7 mouse cellular contexts compared by ENCODE assay signal in the genomic region with DNA sequence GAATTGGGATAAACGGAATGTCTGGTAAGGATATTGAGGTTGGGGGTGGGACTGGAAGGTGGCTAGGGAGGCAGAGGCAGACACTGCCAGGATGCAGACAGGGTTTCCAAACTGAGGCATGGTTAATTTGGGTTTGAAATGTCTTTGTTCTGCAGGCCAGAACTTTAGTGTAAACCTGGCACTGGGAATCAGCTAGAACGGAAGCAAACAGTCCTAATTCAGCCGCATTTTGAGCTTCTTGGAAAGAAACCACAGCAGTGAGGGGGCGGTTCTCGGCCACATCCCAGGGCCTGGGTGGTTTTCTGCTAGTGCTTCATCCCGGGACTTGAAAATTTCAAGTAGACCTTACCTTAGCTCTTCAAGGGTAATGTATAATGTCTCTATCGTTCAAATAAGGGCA.
DNase-seq lines count a peak whose midpoint lies in the region; ATAC-seq and TF ChIP-seq lines count a peak whose summit lies in the region.

No protein-coding gene starts in this region.

- TF ChIP-seq POLR2A in lung, adult 2 months (IDR thresholded peaks at IDR 0.05; ENCODE audit: borderline replicate concordance, extremely low read depth, low read depth, low read length) = no peak
- TF ChIP-seq POLR2A in small intestine, adult 2 months (IDR thresholded peaks at IDR 0.05; ENCODE audit: low read depth, low read length) = no peak

- WGBS in lung, embryonic 14.5 days = 58% methylated on average over 7 of the region's 7 CpGs
- WGBS in lung, adult 2 months = 61% methylated on average over 7 of the region's 7 CpGs
- 72% methylated on average over 7 of the region's 7 CpGs for WGBS in small intestine, adult 2 months
- WGBS in hindbrain, embryonic 12.5 days = 83% methylated on average over 7 of the region's 7 CpGs

- H3K4me3 ChIP-seq in lung, embryonic 14.5 days (ENCODE audit: low read depth, low read length) = no peak overlapping the region
- no peak overlapping the region for H3K4me3 ChIP-seq in lung, adult 2 months (replicated peaks; ENCODE audit: extremely low read depth, low read depth, low read length)
- H3K4me3 ChIP-seq in small intestine, adult 2 months (ENCODE audit: low read depth, low read length) = no peak overlapping the region
- H3K4me3 ChIP-seq in hindbrain, embryonic 12.5 days = no peak overlapping the region

- intact Hi-C loops in gastrocnemius, postnatal 14 days (cut with DNase I; ENCODE audit: low total_unique reads) = loop anchor here (5.0 kb wide), 1 partner anchor 33 kb away; no protein-coding TSS in a partner anchor

- no peaks in the 10 kb centered on the region for H3K9me3 ChIP-seq in lung, embryonic 14.5 days (ENCODE audit: low read depth, low read length)
- no peaks in the 10 kb centered on the region for H3K9me3 ChIP-seq in hindbrain, embryonic 12.5 days (replicated peaks)

- H3K4me2 ChIP-seq in lung, embryonic 14.5 days = no peak overlapping the region
- H3K4me2 ChIP-seq in hindbrain, embryonic 12.5 days (replicated peaks) = no peak overlapping the region

- no peak for ATAC-seq in lung, embryonic 14.5 days (ENCODE audit: insufficient read depth)
- ATAC-seq in hindbrain, embryonic 12.5 days (ENCODE audit: low FRiP score) = no peak

- no peak overlapping the region for H3K9ac ChIP-seq in lung, embryonic 14.5 days
- H3K9ac ChIP-seq in hindbrain, embryonic 12.5 days = no peak overlapping the region

- no peaks in the 10 kb centered on the region for H3K27me3 ChIP-seq in lung, embryonic 14.5 days (ENCODE audit: insufficient read depth, low read length)
- no peaks in the 10 kb centered on the region for H3K27me3 ChIP-seq in small intestine, adult 2 months (ENCODE audit: control insufficient read depth, insufficient read depth, low read length)
- H3K27me3 ChIP-seq in hindbrain, embryonic 12.5 days = no peaks in the 10 kb centered on the region

- DNase-seq in lung, embryonic 14.5 days = peak; percentile 56
- DNase-seq in lung, adult 2 months = no peak
- peak; percentile 51 for DNase-seq in gastrocnemius, postnatal 14 days
- DNase-seq in left cerebral cortex, adult 18-20 months (ENCODE audit: low spot score in 2 of 2) = peak; percentile 81 to 88
- DNase-seq in B cell, adult 2 months = no peak

- peaks cover 11% of the 10 kb centered on the region for H3K4me1 ChIP-seq in lung, embryonic 14.5 days (ENCODE audit: insufficient read depth)
- H3K4me1 ChIP-seq in lung, adult 2 months (ENCODE audit: control insufficient read depth, insufficient read depth, low read length) = peaks cover 16% of the 10 kb centered on the region
- H3K4me1 ChIP-seq in small intestine, adult 2 months (ENCODE audit: control insufficient read depth, insufficient read depth, insufficient read length, low read length) = peaks cover 16% of the 10 kb centered on the region
- peaks cover 10% of the 10 kb centered on the region for H3K4me1 ChIP-seq in hindbrain, embryonic 12.5 days

- TF ChIP-seq CTCF in lung, embryonic 14.5 days (IDR thresholded peaks at IDR 0.05; ENCODE audit: low read depth) = no peak
- TF ChIP-seq CTCF in lung, adult 2 months (IDR thresholded peaks at IDR 0.05; ENCODE audit: insufficient read depth, low read length) = no peak
- TF ChIP-seq CTCF in small intestine, adult 2 months (IDR thresholded peaks at IDR 0.05; ENCODE audit: extremely low read depth, insufficient read length, insufficient replicate concordance, low read depth, low read length) = no peak

- H3K27ac ChIP-seq in lung, embryonic 14.5 days (ENCODE audit: low read depth) = peak overlapping the region; percentile 26; the same call in 1 of the 2 replicates
- H3K27ac ChIP-seq in small intestine, adult 2 months (ENCODE audit: insufficient read depth, low read depth, low read length) = peak overlapping the region; percentile 9; the same call in 1 of the 2 replicates
- no peak overlapping the region for H3K27ac ChIP-seq in hindbrain, embryonic 12.5 days

- no peaks in the 10 kb centered on the region for H3K36me3 ChIP-seq in lung, embryonic 14.5 days (ENCODE audit: insufficient read depth)
- H3K36me3 ChIP-seq in small intestine, adult 2 months (ENCODE audit: control insufficient read depth, insufficient read depth, low read length) = no peaks in the 10 kb centered on the region
- H3K36me3 ChIP-seq in hindbrain, embryonic 12.5 days = no peaks in the 10 kb centered on the region

Comparison
In these comparisons a context has a peak if more than half of its experiments do, and no peak if none do; other contexts are left out.
1. DNase-seq: peak in lung, embryonic 14.5 days (single experiment), gastrocnemius, postnatal 14 days (single experiment) and left cerebral cortex, adult 18-20 months (2 of 2); none in lung, adult 2 months (single experiment) and B cell, adult 2 months (0 of 2).